Mouse (Mus musculus): ENCODE data around the gene Rpl23. TPM values are rescaled to one million over a fixed set of nuclear protein-coding genes. Genes with fewer than 3 reads are reported as not detected.
A peak's percentile ranks its signal among the peaks of the same experiment; 100 is the strongest.

The Rpl23 gene
- polyA plus RNA-seq, 1 experiment, result 603 TPM

- Histone ChIP-seq H3K27ac (ENCODE audit: insufficient read depth, low read length) (no peak overlapping the region), H3K4me3 (ENCODE audit: insufficient read depth, low read length) (no peak overlapping the region), H3K4me1 (ENCODE audit: control insufficient read depth, insufficient read depth, low read length) (peaks cover 16% of the 10 kb centered on the region)
- TF ChIP-seq CTCF (IDR thresholded peaks at IDR 0.05; ENCODE audit: borderline replicate concordance, insufficient read depth, low read length) (no peak), POLR2A (IDR thresholded peaks at IDR 0.05; ENCODE audit: low read depth, low read length) (no peak)
Measured at GRCm38 (mm10) chr11:97824168-97824567, 41.9 kb upstream of the Rpl23 start.

GRCm38 (mm10) chr11:97822840-97823603, 40.8 kb upstream of the Rpl23 start:
- Histone ChIP-seq H3K4me1 (ENCODE audit: control insufficient read depth, insufficient read depth, low read length) (peaks cover 21% of the 10 kb centered on the region), H3K27ac (ENCODE audit: insufficient read depth, low read length) (no peak overlapping the region), H3K4me3 (ENCODE audit: insufficient read depth, low read length) (no peak overlapping the region)
- no peak for TF ChIP-seq POLR2A (IDR thresholded peaks at IDR 0.05; ENCODE audit: low read depth, low read length)
- TF ChIP-seq CTCF (IDR thresholded peaks at IDR 0.05; ENCODE audit: borderline replicate concordance, insufficient read depth, low read length), result no peak

GRCm38 (mm10) chr11:97821401-97822064, 39.3 kb upstream of the Rpl23 start:
- TF ChIP-seq CTCF (IDR thresholded peaks at IDR 0.05; ENCODE audit: borderline replicate concordance, insufficient read depth, low read length), result no peak
- TF ChIP-seq POLR2A (IDR thresholded peaks at IDR 0.05; ENCODE audit: low read depth, low read length), result no peak

GRCm38 (mm10) chr11:97820840-97821239, 38.6 kb upstream of the Rpl23 start:
- Histone ChIP-seq H3K27ac (ENCODE audit: insufficient read depth, low read length) (peak overlapping the region; percentile 9; the same call in 1 of the 2 replicates), H3K4me3 (ENCODE audit: insufficient read depth, low read length) (no peak overlapping the region), H3K4me1 (ENCODE audit: control insufficient read depth, insufficient read depth, low read length) (peaks cover 28% of the 10 kb centered on the region)
- TF ChIP-seq CTCF (IDR thresholded peaks at IDR 0.05; ENCODE audit: borderline replicate concordance, insufficient read depth, low read length) (no peak), POLR2A (IDR thresholded peaks at IDR 0.05; ENCODE audit: low read depth, low read length) (no peak)

More at GRCm38 (mm10) chr11:97821401-97822064, 39.3 kb upstream of the Rpl23 start:
- Histone ChIP-seq H3K27ac (ENCODE audit: insufficient read depth, low read length) (no peak overlapping the region), H3K4me1 (ENCODE audit: control insufficient read depth, insufficient read depth, low read length) (peaks cover 26% of the 10 kb centered on the region), H3K4me3 (ENCODE audit: insufficient read depth, low read length) (no peak overlapping the region)

- Histone ChIP-seq H3K27ac (ENCODE audit: insufficient read depth, low read length) (no peak overlapping the region), H3K4me1 (ENCODE audit: control insufficient read depth, insufficient read depth, low read length) (peaks cover 32% of the 10 kb centered on the region), H3K4me3 (ENCODE audit: insufficient read depth, low read length) (no peak overlapping the region)
- TF ChIP-seq POLR2A (IDR thresholded peaks at IDR 0.05; ENCODE audit: low read depth, low read length), result no peak
- no peak for TF ChIP-seq CTCF (IDR thresholded peaks at IDR 0.05; ENCODE audit: borderline replicate concordance, insufficient read depth, low read length)
Measured at GRCm38 (mm10) chr11:97819923-97820322, 37.7 kb upstream of the Rpl23 start.

- TF ChIP-seq CTCF (IDR thresholded peaks at IDR 0.05; ENCODE audit: borderline replicate concordance, insufficient read depth, low read length) (no peak), POLR2A (IDR thresholded peaks at IDR 0.05; ENCODE audit: low read depth, low read length) (no peak)
- Histone ChIP-seq H3K4me1 (ENCODE audit: control insufficient read depth, insufficient read depth, low read length) (peaks cover 32% of the 10 kb centered on the region), H3K27ac (ENCODE audit: insufficient read depth, low read length) (peak overlapping the region; percentile 43), H3K4me3 (ENCODE audit: insufficient read depth, low read length) (no peak overlapping the region)
Measured at GRCm38 (mm10) chr11:97819102-97819501, 36.9 kb upstream of the Rpl23 start.

GRCm38 (mm10) chr11:97818571-97818970, 36.3 kb upstream of the Rpl23 start:
- Histone ChIP-seq H3K27ac (ENCODE audit: insufficient read depth, low read length) (peak overlapping the region; percentile 43), H3K4me1 (ENCODE audit: control insufficient read depth, insufficient read depth, low read length) (peaks cover 34% of the 10 kb centered on the region), H3K4me3 (ENCODE audit: insufficient read depth, low read length) (no peak overlapping the region)
- TF ChIP-seq POLR2A (IDR thresholded peaks at IDR 0.05; ENCODE audit: low read depth, low read length) (no peak), CTCF (IDR thresholded peaks at IDR 0.05; ENCODE audit: borderline replicate concordance, insufficient read depth, low read length) (no peak)

- Histone ChIP-seq H3K4me3 (ENCODE audit: insufficient read depth, low read length) (no peak overlapping the region), H3K27ac (ENCODE audit: insufficient read depth, low read length) (peak overlapping the region; percentile 31; the same call in 1 of the 2 replicates), H3K4me1 (ENCODE audit: control insufficient read depth, insufficient read depth, low read length) (peaks cover 38% of the 10 kb centered on the region)
- TF ChIP-seq POLR2A (IDR thresholded peaks at IDR 0.05; ENCODE audit: low read depth, low read length) (no peak), CTCF (IDR thresholded peaks at IDR 0.05; ENCODE audit: borderline replicate concordance, insufficient read depth, low read length) (no peak)
Measured at GRCm38 (mm10) chr11:97818003-97818402, 35.8 kb upstream of the Rpl23 start.

GRCm38 (mm10) chr11:97817379-97817778, 35.1 kb upstream of the Rpl23 start:
- peak overlapping the region; percentile 34 for H3K27ac ChIP-seq (ENCODE audit: insufficient read depth, low read length)
- TF ChIP-seq POLR2A (IDR thresholded peaks at IDR 0.05; ENCODE audit: low read depth, low read length) (no peak), CTCF (IDR thresholded peaks at IDR 0.05; ENCODE audit: borderline replicate concordance, insufficient read depth, low read length) (no peak)
- no peak overlapping the region for H3K4me3 ChIP-seq (ENCODE audit: insufficient read depth, low read length)
- peaks cover 44% of the 10 kb centered on the region for H3K4me1 ChIP-seq (ENCODE audit: control insufficient read depth, insufficient read depth, low read length)

GRCm38 (mm10) chr11:97816916-97817315, 34.7 kb upstream of the Rpl23 start:
- Histone ChIP-seq H3K27ac (ENCODE audit: insufficient read depth, low read length) (peak overlapping the region; percentile 2; the same call in 1 of the 2 replicates), H3K4me1 (ENCODE audit: control insufficient read depth, insufficient read depth, low read length) (peaks cover 45% of the 10 kb centered on the region), H3K4me3 (ENCODE audit: insufficient read depth, low read length) (no peak overlapping the region)
- TF ChIP-seq CTCF (IDR thresholded peaks at IDR 0.05; ENCODE audit: borderline replicate concordance, insufficient read depth, low read length), result no peak
- no peak for TF ChIP-seq POLR2A (IDR thresholded peaks at IDR 0.05; ENCODE audit: low read depth, low read length)

Measured in embryonic fibroblast, embryonic 13.5 days (primary cell).